Mouse (Mus musculus) limb, embryonic 14.5 days (tissue): ENCODE measurements around the gene Scaf8. TPM values are rescaled to one million over a fixed set of nuclear protein-coding genes. Genes with fewer than 3 reads are reported as not detected.
"Not testable (repeated sequence)": the region's sequence is repeated elsewhere in the genome, so short reads cannot be mapped to it uniquely, and the experiment has no call there.

ENCODE experiments used
- ATAC-seq: fragments of 200-750 bp; cut with Nextera tagmentation; 2 replicates; pipeline ENCODE4 v1.8.0; 2017; ENCODE audit warnings: low read depth, moderate number of reproducible peaks, moderate TSS enrichment; ENCODE audit not compliant: low FRiP score
- DNase-seq: peaks from one replicate; pipeline ENCODE4 v3.0.0-alpha.2; 2015; ENCODE audit warnings: low spot score
- H3K27ac ChIP-seq: fragments of 300-500 bp; sonication (generic); replicated peaks from 2 replicates; pipeline ENCODE4 v1.5.1; 2014; ENCODE audit warnings: low read depth, mild to moderate bottlenecking, low read length, moderate library complexity, mixed read lengths
- H3K27me3 ChIP-seq: fragments of 300-500 bp; sonication (generic); 2 replicates; pipeline ENCODE4 v1.6.1; 2014; ENCODE audit warnings: low read length, mixed read lengths; ENCODE audit not compliant: control insufficient read depth, insufficient read depth
- H3K36me3 ChIP-seq: fragments of 300-500 bp; sonication (generic); 2 replicates; pipeline ENCODE4 v1.6.1; 2014; ENCODE audit warnings: mild to moderate bottlenecking, low read length, moderate library complexity, mixed read lengths; ENCODE audit not compliant: control insufficient read depth, insufficient read depth
- H3K4me1 ChIP-seq: fragments of 300-500 bp; sonication (generic); 2 replicates; pipeline ENCODE4 v1.6.1; 2014; ENCODE audit warnings: antibody characterized with exemption, low read length, mixed read lengths; ENCODE audit not compliant: control insufficient read depth, insufficient read depth
- H3K4me2 ChIP-seq: fragments of 300-500 bp; sonication (generic); replicated peaks from 2 replicates; pipeline ENCODE4 v1.6.1; 2014; ENCODE audit warnings: low read depth, mild to moderate bottlenecking, low read length, moderate library complexity; ENCODE audit not compliant: severe bottlenecking
- H3K4me3 ChIP-seq: fragments of 300-500 bp; sonication (generic); replicated peaks from 2 replicates; pipeline ENCODE4 v1.5.1; 2014; ENCODE audit warnings: low read length
- H3K9ac ChIP-seq: fragments of 300-500 bp; sonication (generic); 2 replicates; pipeline ENCODE4 v1.6.1; 2014; ENCODE audit warnings: mild to moderate bottlenecking, low read depth, low read length, moderate library complexity; ENCODE audit not compliant: severe bottlenecking
- H3K9me3 ChIP-seq: fragments of 300-500 bp; sonication (generic); 2 replicates; pipeline ENCODE4 v1.6.1; 2016; ENCODE audit warnings: low read length; ENCODE audit not compliant: control insufficient read depth
- POLR2A ChIP-seq: fragments of 200-500 bp; IDR thresholded peaks from 2 replicates; pipeline ENCODE4 v1.8.0; 2012; ENCODE audit warnings: inconsistent platforms, mild to moderate bottlenecking, moderate library complexity, borderline replicate concordance; ENCODE audit not compliant: insufficient read depth, insufficient read length; ENCODE audit errors: extremely low read depth
- WGBS: fragments of 180-500 bp; shearing (Covaris S2); extraction: QIAGEN DNeasy Blood & Tissue Kit; methylation state at CpG from one replicate; pipeline ENCODE4 v1.1.7; 2014; 5-methylcytosine and 5-hydroxymethylcytosine counted together
- polyA plus RNA-seq, 2 experiments: library from polyadenylated mRNA; depleted of rRNA in 1 of 2; stranded (reverse) in 1 of 2; unstranded in 1 of 2; fragments of >200 nt; fragmentation: Nextera tagmentation in 1 of 2; extraction: Ambion mirVana in 1 of 2; gene quantifications; 2 replicates each; pipeline versions ENCODE4 v1.2.1 to v1.2.3; 2012 to 2014

The Scaf8 gene
- polyA plus RNA-seq, 2 experiments = 23.6 to 40.5 TPM

- Histone ChIP-seq H3K27me3 (no peaks in the 10 kb centered on the region), H3K9ac (no peak overlapping the region), H3K4me3 (no peak overlapping the region), H3K27ac (no peak overlapping the region), H3K36me3 (peaks cover 40% of the 10 kb centered on the region), H3K9me3 (no peaks in the 10 kb centered on the region), H3K4me2 (no peak overlapping the region), H3K4me1 (no peaks in the 10 kb centered on the region)
- no peak for ATAC-seq
- no peak for TF ChIP-seq POLR2A
- no peak for DNase-seq
These were observed 36.4 kb downstream of the Scaf8 start for GRCm38 (mm10) chr17:3151181-3151580.

- H3K4me2 ChIP-seq, ATAC-seq, H3K9ac ChIP-seq, H3K9me3 ChIP-seq, H3K4me3 ChIP-seq, H3K27ac ChIP-seq, DNase-seq, H3K27me3 ChIP-seq, H3K4me1 ChIP-seq: not testable (repeated sequence)
- H3K36me3 ChIP-seq = peaks cover 36% of the 10 kb centered on the region
- 92% methylated on average over 9 of the region's 9 CpGs for WGBS
These were observed 41.4 kb downstream of the Scaf8 start for GRCm38 (mm10) chr17:3156176-3156575.

- Histone ChIP-seq H3K9ac (no peak overlapping the region), H3K4me2 (no peak overlapping the region), H3K27ac (no peak overlapping the region), H3K36me3 (peaks cover 36% of the 10 kb centered on the region), H3K4me1 (no peaks in the 10 kb centered on the region), H3K9me3 (no peaks in the 10 kb centered on the region), H3K4me3 (no peak overlapping the region), H3K27me3 (no peaks in the 10 kb centered on the region)
- no peak for TF ChIP-seq POLR2A
- DNase-seq (no peak), ATAC-seq (no peak)
These were observed 42.2 kb downstream of the Scaf8 start for GRCm38 (mm10) chr17:3157016-3157415.

- TF ChIP-seq POLR2A = no peak
- H3K4me1 ChIP-seq = no peaks in the 10 kb centered on the region
- DNase-seq = no peak
- no peak overlapping the region for H3K4me2 ChIP-seq
- H3K9me3 ChIP-seq = no peaks in the 10 kb centered on the region
- H3K36me3 ChIP-seq = peaks cover 37% of the 10 kb centered on the region
- no peak for ATAC-seq
- H3K4me3 ChIP-seq = no peak overlapping the region
- H3K27ac ChIP-seq = no peak overlapping the region
- no peaks in the 10 kb centered on the region for H3K27me3 ChIP-seq
- WGBS = 86% methylated on average over 4 of the region's 4 CpGs
- no peak overlapping the region for H3K9ac ChIP-seq
These were observed 48.1 kb downstream of the Scaf8 start for GRCm38 (mm10) chr17:3162905-3163304.

- H3K4me2 ChIP-seq, H3K9ac ChIP-seq, H3K27ac ChIP-seq, H3K9me3 ChIP-seq, DNase-seq, H3K4me3 ChIP-seq, ATAC-seq, H3K4me1 ChIP-seq, H3K27me3 ChIP-seq: not testable (repeated sequence)
- 94% methylated on average over 1 of the region's 1 CpGs for WGBS
- H3K36me3 ChIP-seq = peaks cover 54% of the 10 kb centered on the region
These were observed 65.7 kb downstream of the Scaf8 start for GRCm38 (mm10) chr17:3180425-3180945.

- H3K4me1 ChIP-seq, H3K9me3 ChIP-seq, H3K4me3 ChIP-seq, DNase-seq, H3K27me3 ChIP-seq, H3K27ac ChIP-seq, H3K4me2 ChIP-seq, ATAC-seq, H3K9ac ChIP-seq: not testable (repeated sequence)
- H3K36me3 ChIP-seq = peaks cover 77% of the 10 kb centered on the region
These were observed 80.7 kb downstream of the Scaf8 start for GRCm38 (mm10) chr17:3195483-3195882.
